Mouse (Mus musculus) Patski (cell line): ENCODE results near the gene Nebl. TPM values are rescaled to one million over a fixed set of nuclear protein-coding genes. Genes with fewer than 3 reads are reported as not detected.

Experiments used
- ATAC-seq: fragments of 100-300 bp; one replicate; pipeline ENCODE4 v1.8.0; 2021
- CTCF ChIA-PET: fragments of 350-600 bp; sonication (Branson Sonifier 250); formaldehyde crosslinking; loops from one replicate; lab custom pipeline; 2022; ENCODE audit warnings: inconsistent platforms; lab: Charles Lee
- POLR2A ChIA-PET: fragments of 350-600 bp; sonication (Branson Sonifier 250); formaldehyde crosslinking; loops from one replicate; lab custom pipeline; 2022; ENCODE audit warnings: antibody characterized with exemption, inconsistent platforms; lab: Charles Lee
- DNase-seq: peaks from one replicate; pipeline ENCODE4 v3.0.0-alpha.2; 2011; ENCODE audit warnings: low read depth, low spot score
- H3K27me3 ChIP-seq: fragments of 371-371 bp; one replicate; pipeline ENCODE4 v1.5.1; 2021
- CTCF ChIP-seq: fragments of 100-300 bp; IDR thresholded peaks from one replicate; pipeline ENCODE4 v1.5.1; 2021
- in situ Hi-C: fragments of 300-500 bp; cut with MboI; formaldehyde crosslinking; loops from 3 replicates; pipeline ENCODE4 v1.11.1; 2018; ENCODE audit warnings: low pct_unique_long_range_greater_than_20kb, mixed read lengths
- polyA plus RNA-seq: library from polyadenylated mRNA; unstranded; gene quantifications from one replicate; pipeline ENCODE4 v1.2.3, GENCODE M21; 2021

Nebl gene
- polyA plus RNA-seq, 1 experiment from 2014 or later: 0.33 TPM

GRCm38 (mm10) chr2:17571716-17572115 lies 159.5 kb downstream of the Nebl start:
- no peaks in the 10 kb centered on the region for H3K27me3 ChIP-seq
- ChIA-PET CTCF (no interaction called here), POLR2A (no interaction called here)
- no peak for TF ChIP-seq CTCF
- DNase-seq: no peak
- ATAC-seq: no peak
- in situ Hi-C loops: no loop called here

- peaks cover 11% of the 10 kb centered on the region for H3K27me3 ChIP-seq
- no peak for TF ChIP-seq CTCF
- in situ Hi-C loops: no loop called here
- ATAC-seq (no peak), DNase-seq (no peak)
- POLR2A ChIA-PET: no interaction called here
- CTCF ChIA-PET: interaction anchor here (1.2 kb wide), 1 partner anchor 41 kb away, joined by 3 read pairs; no protein-coding TSS in a partner anchor
These were observed 172.1 kb downstream of the Nebl start for GRCm38 (mm10) chr2:17558889-17559742.

GRCm38 (mm10) chr2:17549895-17550558 lies 181.2 kb downstream of the Nebl start:
- CTCF ChIA-PET: no interaction called here
- no peak for ATAC-seq
- TF ChIP-seq CTCF: no peak

DNA sequence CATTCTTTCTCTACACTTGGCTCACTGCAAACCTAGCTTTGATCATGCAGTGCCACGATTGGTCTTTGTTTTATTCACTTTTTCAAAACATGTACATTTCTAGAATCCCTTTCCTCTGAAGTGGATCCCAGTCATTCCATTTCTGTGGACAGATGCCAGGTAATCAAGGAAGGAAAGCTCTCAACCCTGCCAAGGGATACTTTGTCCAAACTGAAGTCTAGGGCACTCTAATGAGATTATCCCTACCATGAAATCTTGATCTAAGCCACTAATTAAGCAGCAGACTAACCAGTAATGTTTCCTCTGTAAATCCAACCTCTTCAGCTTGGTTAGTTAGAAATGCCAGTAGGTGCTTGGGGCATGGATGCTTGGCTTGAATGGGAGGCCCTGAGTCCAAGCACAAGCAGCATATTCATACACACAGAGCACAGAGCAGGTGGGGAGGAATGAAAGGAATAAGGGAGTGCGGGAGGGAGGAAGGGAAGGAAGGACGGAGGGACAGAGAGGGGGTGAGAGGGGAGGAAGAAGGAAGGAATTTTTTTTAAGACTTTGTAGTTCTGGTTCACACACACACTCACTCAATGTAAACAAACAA lies 184.8 kb downstream of the Nebl start:
- DNase-seq (no peak), ATAC-seq (no peak)
- in situ Hi-C loops: no loop called here
- CTCF ChIA-PET: no interaction called here
- POLR2A ChIA-PET: no interaction called here
- TF ChIP-seq CTCF: no peak
- H3K27me3 ChIP-seq: peaks cover 3% of the 10 kb centered on the region

More at GRCm38 (mm10) chr2:17549895-17550558, 181.2 kb downstream of the Nebl start:
- in situ Hi-C loops: no loop called here
- peaks cover 3% of the 10 kb centered on the region for H3K27me3 ChIP-seq
- no peak for DNase-seq
- POLR2A ChIA-PET: no interaction called here

DNA sequence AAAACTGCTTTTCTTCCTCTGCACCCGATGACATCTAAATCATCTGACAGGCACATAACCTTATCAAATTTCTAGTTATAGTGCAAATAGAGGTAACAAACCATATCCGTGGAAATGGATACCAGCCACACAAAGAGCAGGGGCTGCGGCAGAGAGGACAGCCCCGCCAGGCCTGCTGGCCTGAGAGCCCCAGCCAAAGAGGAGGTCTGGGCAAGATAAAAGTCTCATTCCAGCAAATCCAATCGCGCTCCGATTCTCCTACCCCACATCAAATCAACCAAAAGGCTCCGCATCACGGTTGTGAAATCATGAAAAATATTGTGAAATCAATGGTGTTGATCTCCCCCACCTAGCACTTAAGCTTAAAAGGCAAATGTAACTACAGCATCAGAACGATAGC lies 191.5 kb downstream of the Nebl start:
- in situ Hi-C loops: no loop called here
- POLR2A ChIA-PET: no interaction called here
- ATAC-seq (no peak), DNase-seq (no peak)
- no peaks in the 10 kb centered on the region for H3K27me3 ChIP-seq
- TF ChIP-seq CTCF: no peak
- CTCF ChIA-PET: no interaction called here

DNA sequence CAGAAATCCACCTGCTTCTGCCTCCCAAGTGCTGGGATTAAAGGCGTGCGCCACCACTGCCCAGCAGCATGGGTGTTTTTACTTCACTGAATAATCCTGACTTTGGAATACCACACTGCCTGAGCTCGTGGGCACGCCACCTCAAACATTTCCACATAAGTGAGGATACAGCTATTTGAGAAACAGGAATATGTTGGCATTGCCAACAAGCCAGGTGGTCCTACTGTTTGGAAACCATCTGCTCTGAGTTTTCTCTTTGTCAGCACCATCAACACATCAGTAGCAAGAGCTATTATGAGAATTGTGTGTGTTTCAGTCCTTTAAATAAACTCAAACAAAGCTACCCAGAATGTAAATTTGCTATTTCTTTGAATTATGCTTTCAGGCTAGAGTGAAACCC lies 192.8 kb downstream of the Nebl start:
- TF ChIP-seq CTCF: no peak
- ATAC-seq (no peak), DNase-seq (no peak)
- no peaks in the 10 kb centered on the region for H3K27me3 ChIP-seq
- ChIA-PET CTCF (no interaction called here), POLR2A (no interaction called here)
- in situ Hi-C loops: no loop called here

GRCm38 (mm10) chr2:17531355-17532105 lies 199.7 kb downstream of the Nebl start:
- no peak for TF ChIP-seq CTCF
- no peak for DNase-seq
- ChIA-PET CTCF (no interaction called here), POLR2A (no interaction called here)
- in situ Hi-C loops: no loop called here
- no peaks in the 10 kb centered on the region for H3K27me3 ChIP-seq
- no peak for ATAC-seq

DNA sequence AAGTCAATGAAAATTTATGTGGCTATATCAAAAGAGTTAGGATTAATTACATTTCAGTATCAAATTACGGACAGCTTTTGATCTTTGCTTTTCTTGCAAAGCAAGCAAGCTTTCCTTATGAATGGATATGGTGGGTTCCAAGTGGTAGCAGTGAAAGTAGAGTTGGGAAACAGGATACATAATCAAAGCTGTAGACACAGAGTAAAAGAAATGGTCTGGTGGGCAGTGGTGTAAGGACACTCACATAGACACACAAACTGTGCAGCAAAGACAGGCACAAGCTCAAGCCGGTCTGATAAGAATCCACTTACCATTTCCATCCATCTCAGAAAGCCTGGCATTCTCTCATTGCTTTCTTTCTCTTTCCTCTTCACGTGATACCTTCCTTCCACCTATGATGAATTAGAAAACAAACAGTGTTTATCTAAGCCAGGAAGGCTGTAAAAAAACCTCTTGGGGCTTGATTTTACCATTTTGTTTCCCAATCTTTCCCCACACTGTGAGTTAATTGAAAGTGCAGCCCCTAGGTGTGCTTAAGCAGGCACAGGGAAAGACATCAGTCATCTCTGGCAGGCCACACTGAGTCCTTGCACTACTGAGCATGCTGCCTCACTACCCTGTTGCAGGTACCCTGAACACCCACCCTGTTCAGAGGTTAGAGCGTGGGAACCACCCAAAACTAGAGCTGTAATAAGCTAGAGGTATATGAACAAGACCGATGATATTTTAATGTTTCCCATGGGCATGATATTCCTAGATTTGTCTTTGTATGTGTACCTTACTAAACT lies 205.3 kb downstream of the Nebl start:
- POLR2A ChIA-PET: interaction anchor here (0.6 kb wide), 1 partner anchor 21 kb away, joined by 3 read pairs; no protein-coding TSS in a partner anchor
- in situ Hi-C loops: no loop called here
- TF ChIP-seq CTCF: no peak
- H3K27me3 ChIP-seq: no peaks in the 10 kb centered on the region
- CTCF ChIA-PET: interaction anchor here (1.3 to 1.8 kb wide), 3 partner anchors 9 to 48 kb away, joined by 3 to 5 read pairs (median 3); no protein-coding TSS in a partner anchor
- DNase-seq: no peak
- no peak for ATAC-seq

DNA sequence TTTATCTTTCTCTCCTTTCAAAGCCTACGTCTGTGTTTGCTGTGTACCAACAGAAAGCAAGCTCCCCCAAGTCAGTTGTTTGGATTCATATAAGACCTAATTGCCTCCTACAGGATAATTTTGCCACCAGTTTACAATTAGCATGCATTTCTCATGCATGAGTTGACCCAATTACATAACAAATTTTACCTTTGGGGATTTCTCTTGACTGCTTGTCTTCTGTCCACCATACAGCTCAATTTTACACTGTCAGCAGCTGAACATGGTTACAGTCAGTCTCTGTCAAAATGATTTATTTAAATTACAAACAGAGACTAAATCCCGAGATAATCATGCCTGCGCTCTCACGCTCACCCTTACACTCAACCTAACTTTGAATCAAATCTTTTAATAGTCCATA lies 206.1 kb downstream of the Nebl start:
- POLR2A ChIA-PET: no interaction called here
- in situ Hi-C loops: no loop called here
- CTCF ChIA-PET: interaction anchor here (1.3 to 1.8 kb wide), 3 partner anchors 9 to 49 kb away, joined by 3 to 5 read pairs (median 3); no protein-coding TSS in a partner anchor
- DNase-seq: no peak
- no peaks in the 10 kb centered on the region for H3K27me3 ChIP-seq
- no peak for ATAC-seq
- TF ChIP-seq CTCF: no peak
